In genomic region chr13:113378980-113379410, GRCm38 (mm10) we compare ENCODE assay signal across 11 mouse cellular contexts.
DNase-seq lines count a peak whose midpoint lies in the region; ATAC-seq lines count a peak whose summit lies in the region.
"Had no signal": no experiment of that assay in that cellular context is flagged by ENCODE, and none has a peak within 500 bp of the region (broad histone marks: within the 10 kb centered on the region; RNA-seq: fewer than 3 reads in every experiment).

No protein-coding gene starts in this region.

- H3K9ac ChIP-seq in limb, embryonic 12.5 days (replicated peaks): no peak overlapping the region
- H3K9ac ChIP-seq: heart, embryonic 15.5 days; lung, embryonic 15.5 days; neural tube, embryonic 12.5 days had no signal

- H3K4me3 ChIP-seq in limb, embryonic 12.5 days (replicated peaks): no peak overlapping the region
- H3K4me3 ChIP-seq in limb, embryonic 10.5 days: no peak overlapping the region
- H3K4me3 ChIP-seq in brown adipose tissue, adult 24 weeks (ENCODE audit: insufficient read depth, low read depth, low read length): no peak overlapping the region
- H3K4me3 ChIP-seq: heart, embryonic 15.5 days; lung, embryonic 15.5 days; neural tube, embryonic 12.5 days had no signal

- H3K27ac ChIP-seq in limb, embryonic 12.5 days: 0 out of 2 replicates have a peak overlapping the region, but pooled peaks have one; percentile 53
- no peak overlapping the region for H3K27ac ChIP-seq in limb, embryonic 10.5 days
- H3K27ac ChIP-seq in brown adipose tissue, adult 24 weeks (replicated peaks; ENCODE audit: low read depth, low read length): peak overlapping the region; percentile 55; the same call in 1 of the 2 replicates
- H3K27ac ChIP-seq: heart, embryonic 15.5 days; lung, embryonic 15.5 days; neural tube, embryonic 12.5 days had no signal

- H3K27me3 ChIP-seq in limb, embryonic 12.5 days: no peaks in the 10 kb centered on the region; the same call in 1 of the 2 replicates
- H3K27me3 ChIP-seq in limb, embryonic 10.5 days (ENCODE audit: low read depth, poor library complexity, severe bottlenecking): no peaks in the 10 kb centered on the region
- H3K27me3 ChIP-seq: heart, embryonic 15.5 days; lung, embryonic 15.5 days; neural tube, embryonic 12.5 days had no signal

- H3K4me1 ChIP-seq in limb, embryonic 12.5 days (replicated peaks): peaks cover 12% of the 10 kb centered on the region
- H3K4me1 ChIP-seq in limb, embryonic 10.5 days: peaks cover 8% of the 10 kb centered on the region
- H3K4me1 ChIP-seq in brown adipose tissue, adult 24 weeks (ENCODE audit: control insufficient read depth, insufficient read depth, insufficient read length, low read length): no peaks in the 10 kb centered on the region
- H3K4me1 ChIP-seq: heart, embryonic 15.5 days; lung, embryonic 15.5 days; neural tube, embryonic 12.5 days had no signal

- H3K36me3 ChIP-seq in limb, embryonic 12.5 days: no peaks in the 10 kb centered on the region
- H3K36me3 ChIP-seq in limb, embryonic 10.5 days: no peaks in the 10 kb centered on the region
- H3K36me3 ChIP-seq: heart, embryonic 15.5 days; lung, embryonic 15.5 days; neural tube, embryonic 12.5 days had no signal

- no peak for DNase-seq in limb, embryonic 10.5 days (ENCODE audit: low spot score)
- peak; percentile 37 to 41 for DNase-seq in cerebellum, postnatal 36 days
- DNase-seq in right cerebral cortex, postnatal 14 days: peak; percentile 14
- DNase-seq in adrenal gland, postnatal 36 days: no peak
- no peak for DNase-seq in thymus, postnatal 0 days (ENCODE audit: low spot score)
- no peak for DNase-seq in urinary bladder, postnatal 36 days (ENCODE audit: low spot score in 2 of 2)

- H3K9me3 ChIP-seq in limb, embryonic 12.5 days: no peaks in the 10 kb centered on the region
- no peaks in the 10 kb centered on the region for H3K9me3 ChIP-seq in limb, embryonic 10.5 days (replicated peaks)
- H3K9me3 ChIP-seq: heart, embryonic 15.5 days; lung, embryonic 15.5 days; neural tube, embryonic 12.5 days had no signal

- no peak overlapping the region for H3K4me2 ChIP-seq in limb, embryonic 12.5 days
- H3K4me2 ChIP-seq: heart, embryonic 15.5 days; lung, embryonic 15.5 days; neural tube, embryonic 12.5 days had no signal

- ATAC-seq in limb, embryonic 12.5 days (ENCODE audit: insufficient number of reproducible peaks, insufficient read depth, low FRiP score, low TSS enrichment, low read depth): no peak

- WGBS in limb, embryonic 12.5 days: 82% methylated on average over 8 of the region's 8 CpGs
- 89% methylated on average over 8 of the region's 8 CpGs for WGBS in limb, embryonic 10.5 days

Comparison
In these comparisons a context has a peak if more than half of its experiments do, and no peak if none do; other contexts are left out.
1. DNase-seq: peak in cerebellum, postnatal 36 days (2 of 2) and right cerebral cortex, postnatal 14 days (single experiment); none in limb, embryonic 10.5 days (single experiment), adrenal gland, postnatal 36 days (0 of 2), thymus, postnatal 0 days (single experiment) and urinary bladder, postnatal 36 days (0 of 2).